Mouse (Mus musculus) Patski (cell line): ENCODE data around the gene Pptc7. TPM values are rescaled to one million over a fixed set of nuclear protein-coding genes. Genes with fewer than 3 reads are reported as not detected.

Experiments
- ATAC-seq: fragments of 100-300 bp; one replicate; pipeline ENCODE4 v1.8.0; 2021
- CTCF ChIA-PET: fragments of 350-600 bp; sonication (Branson Sonifier 250); formaldehyde crosslinking; loops from one replicate; lab custom pipeline; 2022; ENCODE audit warnings: inconsistent platforms; lab: Charles Lee
- POLR2A ChIA-PET: fragments of 350-600 bp; sonication (Branson Sonifier 250); formaldehyde crosslinking; loops from one replicate; lab custom pipeline; 2022; ENCODE audit warnings: antibody characterized with exemption, inconsistent platforms; lab: Charles Lee
- DNase-seq: peaks from one replicate; pipeline ENCODE4 v3.0.0-alpha.2; 2011; ENCODE audit warnings: low read depth, low spot score
- H3K27me3 ChIP-seq: fragments of 371-371 bp; one replicate; pipeline ENCODE4 v1.5.1; 2021
- CTCF ChIP-seq: fragments of 100-300 bp; IDR thresholded peaks from one replicate; pipeline ENCODE4 v1.5.1; 2021
- in situ Hi-C: fragments of 300-500 bp; cut with MboI; formaldehyde crosslinking; loops from 3 replicates; pipeline ENCODE4 v1.11.1; 2018; ENCODE audit warnings: low pct_unique_long_range_greater_than_20kb, mixed read lengths
- polyA plus RNA-seq: library from polyadenylated mRNA; unstranded; gene quantifications from one replicate; pipeline ENCODE4 v1.2.3, GENCODE M21; 2021

Gene Pptc7
- polyA plus RNA-seq, 1 experiment from 2014 or later, result 31.1 TPM

- no peaks in the 10 kb centered on the region for H3K27me3 ChIP-seq
- DNase-seq, result no peak
- ATAC-seq, result no peak
- ChIA-PET CTCF (interaction anchor here (0.7 to 2.0 kb wide), 10 partner anchors 9 to 60 kb away, joined by 3 to 6 read pairs (median 3); no protein-coding TSS in a partner anchor), POLR2A (interaction anchor here (0.6 to 1.5 kb wide), 3 partner anchors 16 to 34 kb away, joined by 4 read pairs; no protein-coding TSS in a partner anchor)
- no peak for TF ChIP-seq CTCF
- in situ Hi-C loops, result no loop called here
Observed at GRCm38 (mm10) chr5:122319474-122320204, 35.5 kb downstream of the Pptc7 start.

- in situ Hi-C loops, result no loop called here
- no peaks in the 10 kb centered on the region for H3K27me3 ChIP-seq
- ATAC-seq, result no peak
- no peak for TF ChIP-seq CTCF
- ChIA-PET CTCF (interaction anchor here (0.8 to 2.0 kb wide), 7 partner anchors 9 to 59 kb away, joined by 3 to 6 read pairs (median 5); no protein-coding TSS in a partner anchor), POLR2A (interaction anchor here (0.6 to 1.5 kb wide), 3 partner anchors 16 to 35 kb away, joined by 4 read pairs; no protein-coding TSS in a partner anchor)
- DNase-seq, result no peak
Observed at GRCm38 (mm10) chr5:122320205-122320781, 36.1 kb downstream of the Pptc7 start.

- CTCF ChIA-PET, result interaction anchor here (0.9 to 5.8 kb wide), 5 partner anchors 8 to 23 kb away, joined by 4 to 28 read pairs (median 7); no protein-coding TSS in a partner anchor
- POLR2A ChIA-PET, result interaction anchor here (0.7 kb wide), 1 partner anchor 121 kb away, joined by 4 read pairs; no protein-coding TSS in a partner anchor
- no peak for DNase-seq
- no peak for TF ChIP-seq CTCF
- no peaks in the 10 kb centered on the region for H3K27me3 ChIP-seq
- in situ Hi-C loops, result no loop called here
- no peak for ATAC-seq
Observed at GRCm38 (mm10) chr5:122323523-122323922, 39.4 kb downstream of the Pptc7 start.

- no peak for DNase-seq
- CTCF ChIA-PET, result interaction anchor here (0.9 to 5.8 kb wide), 8 partner anchors 9 to 51 kb away, joined by 3 to 28 read pairs (median 6); no protein-coding TSS in a partner anchor
- no peaks in the 10 kb centered on the region for H3K27me3 ChIP-seq
- POLR2A ChIA-PET, result interaction anchor here (0.5 kb wide), 1 partner anchor 577 kb away, joined by 3 read pairs; no protein-coding TSS in a partner anchor
- ATAC-seq, result peak; percentile 34
- no peak for TF ChIP-seq CTCF
- in situ Hi-C loops, result no loop called here
Observed at GRCm38 (mm10) chr5:122324608-122325431, 40.7 kb downstream of the Pptc7 start.

- in situ Hi-C loops, result no loop called here
- ATAC-seq (no peak), DNase-seq (no peak)
- ChIA-PET POLR2A (interaction anchor here (0.5 to 0.9 kb wide), 2 partner anchors 46 to 578 kb away, joined by 3 read pairs; partner anchors contain the start of gene Gpn3), CTCF (interaction anchor here (1.5 to 5.8 kb wide), 6 partner anchors 10 to 51 kb away, joined by 5 to 28 read pairs (median 7); no protein-coding TSS in a partner anchor)
- no peaks in the 10 kb centered on the region for H3K27me3 ChIP-seq
- no peak for TF ChIP-seq CTCF
Observed at GRCm38 (mm10) chr5:122325477-122325876, 41.3 kb downstream of the Pptc7 start.

- no peak for TF ChIP-seq CTCF
- ATAC-seq (no peak), DNase-seq (no peak)
- no peaks in the 10 kb centered on the region for H3K27me3 ChIP-seq
- in situ Hi-C loops, result no loop called here
- CTCF ChIA-PET, result interaction anchor here (1.5 to 5.8 kb wide), 4 partner anchors 11 to 47 kb away, joined by 4 to 28 read pairs (median 18); no protein-coding TSS in a partner anchor
- POLR2A ChIA-PET, result interaction anchor here (2.7 kb wide), 1 partner anchor 10 kb away, joined by 11 read pairs; no protein-coding TSS in a partner anchor
Observed at GRCm38 (mm10) chr5:122327283-122327682, 43.1 kb downstream of the Pptc7 start.

- no peaks in the 10 kb centered on the region for H3K27me3 ChIP-seq
- in situ Hi-C loops, result no loop called here
- no peak for TF ChIP-seq CTCF
- ChIA-PET POLR2A (interaction anchor here (0.6 kb wide), 1 partner anchor 1140 kb away, joined by 3 read pairs; no protein-coding TSS in a partner anchor), CTCF (interaction anchor here (3.3 kb wide), 1 partner anchor 13 kb away, joined by 15 read pairs; no protein-coding TSS in a partner anchor)
- no peak for DNase-seq
- no peak for ATAC-seq
Observed at GRCm38 (mm10) chr5:122330269-122330668, 46.1 kb downstream of the Pptc7 start.

- POLR2A ChIA-PET, result no interaction called here
- ATAC-seq (no peak), DNase-seq (no peak)
- in situ Hi-C loops, result no loop called here
- CTCF ChIA-PET, result interaction anchor here (0.7 to 2.6 kb wide), 6 partner anchors 9 to 67 kb away, joined by 3 to 8 read pairs (median 5); no protein-coding TSS in a partner anchor
- no peaks in the 10 kb centered on the region for H3K27me3 ChIP-seq
- TF ChIP-seq CTCF, result no peak
Observed at GRCm38 (mm10) chr5:122334682-122335081, 50.5 kb downstream of the Pptc7 start.

GRCm38 (mm10) chr5:122336554-122337294 lies 52.6 kb downstream of the Pptc7 start:
- no peak for DNase-seq
- ChIA-PET POLR2A (no interaction called here), CTCF (interaction anchor here (1.7 to 2.6 kb wide), 2 partner anchors 11 to 29 kb away, joined by 3 to 7 read pairs; no protein-coding TSS in a partner anchor)
- no peaks in the 10 kb centered on the region for H3K27me3 ChIP-seq
- in situ Hi-C loops, result no loop called here
- no peak for TF ChIP-seq CTCF
- no peak for ATAC-seq
